Mouse (Mus musculus) liver, embryonic 12.5 days (tissue): ENCODE results near the gene Fanci. TPM values are rescaled to one million over a fixed set of nuclear protein-coding genes. Genes with fewer than 3 reads are reported as not detected.

Experiments
- ATAC-seq: fragments of 200-750 bp; cut with Nextera tagmentation; 2 replicates; pipeline ENCODE4 v1.8.0; 2017; ENCODE audit warnings: moderate number of reproducible peaks, mild to moderate bottlenecking, moderate library complexity
- H3K27ac ChIP-seq: fragments of 300-500 bp; sonication (generic); 2 replicates; pipeline ENCODE4 v1.5.1; 2016; ENCODE audit warnings: mild to moderate bottlenecking
- H3K27me3 ChIP-seq: fragments of 300-500 bp; sonication (generic); replicated peaks from 2 replicates; pipeline ENCODE4 v1.6.1; 2016; ENCODE audit warnings: mild to moderate bottlenecking, moderate library complexity
- H3K36me3 ChIP-seq: fragments of 300-500 bp; sonication (generic); 2 replicates; pipeline ENCODE4 v1.6.1; 2016; ENCODE audit warnings: mild to moderate bottlenecking, moderate library complexity
- H3K4me1 ChIP-seq: fragments of 300-500 bp; sonication (generic); 2 replicates; pipeline ENCODE4 v1.6.1; 2016
- H3K4me2 ChIP-seq: fragments of 300-500 bp; sonication (generic); 2 replicates; pipeline ENCODE4 v1.6.1; 2016; ENCODE audit warnings: mild to moderate bottlenecking, moderate library complexity
- H3K4me3 ChIP-seq: fragments of 300-500 bp; sonication (generic); 2 replicates; pipeline ENCODE4 v1.5.1; 2016; ENCODE audit warnings: mild to moderate bottlenecking, moderate library complexity
- H3K9ac ChIP-seq: fragments of 300-500 bp; sonication (generic); 2 replicates; pipeline ENCODE4 v1.6.1; 2016; ENCODE audit warnings: mild to moderate bottlenecking, moderate library complexity
- H3K9me3 ChIP-seq: fragments of 300-500 bp; sonication (generic); replicated peaks from 2 replicates; pipeline ENCODE4 v1.6.1; 2016; ENCODE audit warnings: mild to moderate bottlenecking, moderate library complexity
- WGBS: fragments of 180-500 bp; shearing (Covaris S2); methylation state at CpG from one replicate; pipeline ENCODE4 v1.1.7; 2016; ENCODE audit not compliant: insufficient replicate concordance; 5-methylcytosine and 5-hydroxymethylcytosine counted together
- polyA plus RNA-seq: library from polyadenylated mRNA; unstranded; fragments of >200 nt; fragmentation: Nextera tagmentation; extraction: Ambion mirVana; gene quantifications from 2 replicates; pipeline ENCODE4 v1.2.1, GENCODE M21; 2016

The Fanci gene
- polyA plus RNA-seq, 1 experiment from 2014 or later: 14.4 TPM

GRCm38 (mm10) chr7:79390141-79390708, 1.5 kb upstream of the Fanci start:
- no peak overlapping the region for H3K4me3 ChIP-seq
- 66% methylated on average over 5 of the region's 5 CpGs for WGBS
- ATAC-seq: no peak

GRCm38 (mm10) chr7:79391471-79391870, 258 bp upstream of the Fanci start:
- 22% methylated on average over 3 of the region's 3 CpGs for WGBS
- Histone ChIP-seq H3K4me2 (peak overlapping the region; percentile 93), H3K9me3 (no peaks in the 10 kb centered on the region), H3K27ac (peak overlapping the region; percentile 88), H3K27me3 (peaks cover 11% of the 10 kb centered on the region; the same call in 1 of the 2 replicates), H3K4me1 (peaks cover 15% of the 10 kb centered on the region), H3K9ac (peak overlapping the region; percentile 82), H3K36me3 (peaks cover 6% of the 10 kb centered on the region), H3K4me3 (peak overlapping the region; percentile 77)
- ATAC-seq: peak; percentile 2; the same call in 1 of the 2 replicates

More at GRCm38 (mm10) chr7:79390141-79390708, 1.5 kb upstream of the Fanci start:
- no peak overlapping the region for H3K9ac ChIP-seq
- peaks cover 15% of the 10 kb centered on the region for H3K4me1 ChIP-seq
- H3K27ac ChIP-seq: no peak overlapping the region
- H3K4me2 ChIP-seq: no peak overlapping the region
- peaks cover 11% of the 10 kb centered on the region; the same call in 1 of the 2 replicates for H3K27me3 ChIP-seq
- H3K9me3 ChIP-seq: no peaks in the 10 kb centered on the region
- no peaks in the 10 kb centered on the region for H3K36me3 ChIP-seq

GRCm38 (mm10) chr7:79392860-79393513, 1.3 kb downstream of the Fanci start:
- Histone ChIP-seq H3K4me3 (peak overlapping the region; percentile 77), H3K27ac (peak overlapping the region; percentile 88), H3K4me1 (peaks cover 15% of the 10 kb centered on the region), H3K36me3 (peaks cover 17% of the 10 kb centered on the region), H3K9ac (peak overlapping the region; percentile 82), H3K4me2 (peak overlapping the region; percentile 93), H3K27me3 (peaks cover 4% of the 10 kb centered on the region; the same call in 1 of the 2 replicates), H3K9me3 (no peaks in the 10 kb centered on the region)
- 42% methylated on average over 9 of the region's 9 CpGs for WGBS
- peak; percentile 74 for ATAC-seq

GRCm38 (mm10) chr7:79393924-79394323, 2.2 kb downstream of the Fanci start:
- H3K27me3 ChIP-seq: no peaks in the 10 kb centered on the region
- peak overlapping the region; percentile 93; the same call in 1 of the 2 replicates for H3K4me2 ChIP-seq
- H3K4me3 ChIP-seq: no peak overlapping the region
- 83% methylated on average over 7 of the region's 7 CpGs for WGBS
- H3K27ac ChIP-seq: no peak overlapping the region
- H3K4me1 ChIP-seq: peaks cover 19% of the 10 kb centered on the region
- H3K36me3 ChIP-seq: peaks cover 22% of the 10 kb centered on the region
- H3K9me3 ChIP-seq: no peaks in the 10 kb centered on the region
- ATAC-seq: no peak
- H3K9ac ChIP-seq: no peak overlapping the region

GRCm38 (mm10) chr7:79394666-79395065, 2.9 kb downstream of the Fanci start:
- WGBS: 74% methylated on average over 7 of the region's 7 CpGs
- no peak overlapping the region for H3K4me2 ChIP-seq

DNA sequence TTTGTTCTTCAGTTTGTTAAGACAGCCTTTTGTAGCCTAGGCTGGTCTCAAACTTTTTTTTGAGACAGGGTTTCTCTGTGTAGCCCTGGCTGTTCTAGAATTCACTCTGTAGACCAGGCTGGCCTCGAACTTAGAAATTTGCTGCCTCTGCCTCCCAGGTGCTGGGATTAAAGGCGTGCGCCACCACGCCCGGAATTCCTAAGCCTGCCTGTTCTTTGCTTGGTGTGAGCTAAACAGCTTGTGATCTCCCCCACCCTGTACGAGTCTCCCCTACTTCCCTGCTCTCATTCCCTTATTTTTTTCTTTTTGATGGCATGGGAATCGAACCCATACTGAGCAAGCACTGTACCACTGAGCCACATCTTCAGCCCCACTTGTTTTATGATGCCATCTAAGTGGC, 3.5 kb downstream of the Fanci start:
- Histone ChIP-seq H3K9me3 (no peaks in the 10 kb centered on the region), H3K4me2 (no peak overlapping the region), H3K27ac (no peak overlapping the region), H3K4me1 (peaks cover 19% of the 10 kb centered on the region), H3K9ac (no peak overlapping the region), H3K36me3 (peaks cover 29% of the 10 kb centered on the region), H3K27me3 (no peaks in the 10 kb centered on the region), H3K4me3 (no peak overlapping the region)
- WGBS: 84% methylated on average over 7 of the region's 7 CpGs
- ATAC-seq: no peak

More at GRCm38 (mm10) chr7:79394666-79395065, 2.9 kb downstream of the Fanci start:
- H3K4me3 ChIP-seq: no peak overlapping the region
- H3K27ac ChIP-seq: no peak overlapping the region
- H3K27me3 ChIP-seq: no peaks in the 10 kb centered on the region
- H3K36me3 ChIP-seq: peaks cover 28% of the 10 kb centered on the region
- H3K9me3 ChIP-seq: no peaks in the 10 kb centered on the region
- no peak overlapping the region for H3K9ac ChIP-seq
- peaks cover 19% of the 10 kb centered on the region for H3K4me1 ChIP-seq
- no peak for ATAC-seq

- Histone ChIP-seq H3K27me3 (no peaks in the 10 kb centered on the region), H3K4me2 (no peak overlapping the region), H3K36me3 (peaks cover 44% of the 10 kb centered on the region), H3K4me3 (no peak overlapping the region), H3K9me3 (no peaks in the 10 kb centered on the region), H3K27ac (no peak overlapping the region), H3K9ac (no peak overlapping the region), H3K4me1 (peaks cover 19% of the 10 kb centered on the region)
- no peak for ATAC-seq
- 80% methylated on average over 10 of the region's 10 CpGs for WGBS
Observed at GRCm38 (mm10) chr7:79397446-79397963, 5.8 kb downstream of the Fanci start.

DNA sequence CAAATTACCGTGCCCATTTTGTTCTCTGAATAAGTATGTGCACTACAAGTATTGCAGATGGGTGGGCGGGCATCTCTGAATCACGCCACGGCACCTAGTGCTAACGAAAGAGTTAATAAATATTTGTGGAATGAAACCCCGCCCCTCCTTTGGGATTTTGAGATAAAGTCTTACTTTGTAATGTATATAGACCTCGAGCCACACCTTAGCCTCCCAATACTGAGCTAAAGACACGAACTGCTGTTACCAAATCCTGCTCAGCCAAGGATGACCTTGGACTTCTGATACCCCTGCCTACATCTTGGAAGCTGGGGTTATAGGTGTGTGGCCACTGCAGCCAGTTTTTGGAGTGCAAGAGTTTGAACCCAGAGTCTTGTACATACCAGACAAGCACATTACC, 6.7 kb downstream of the Fanci start:
- ATAC-seq: no peak
- H3K9ac ChIP-seq: no peak overlapping the region
- no peak overlapping the region for H3K4me3 ChIP-seq
- H3K4me1 ChIP-seq: peaks cover 11% of the 10 kb centered on the region
- H3K27ac ChIP-seq: no peak overlapping the region
- no peaks in the 10 kb centered on the region for H3K27me3 ChIP-seq
- peaks cover 52% of the 10 kb centered on the region for H3K36me3 ChIP-seq
- no peaks in the 10 kb centered on the region for H3K9me3 ChIP-seq
- no peak overlapping the region for H3K4me2 ChIP-seq
- 67% methylated on average over 8 of the region's 8 CpGs for WGBS

GRCm38 (mm10) chr7:79398971-79399370, 7.2 kb downstream of the Fanci start:
- 77% methylated on average over 12 of the region's 12 CpGs for WGBS
- peaks cover 55% of the 10 kb centered on the region for H3K36me3 ChIP-seq

GRCm38 (mm10) chr7:79400296-79400695, 8.6 kb downstream of the Fanci start:
- H3K27me3 ChIP-seq: no peaks in the 10 kb centered on the region
- no peak for ATAC-seq
- no peaks in the 10 kb centered on the region for H3K9me3 ChIP-seq
- peaks cover 4% of the 10 kb centered on the region; the same call in 1 of the 2 replicates for H3K4me1 ChIP-seq
- no peak overlapping the region for H3K27ac ChIP-seq
- H3K4me3 ChIP-seq: no peak overlapping the region
- no peak overlapping the region for H3K9ac ChIP-seq
- 71% methylated on average over 3 of the region's 3 CpGs for WGBS
- H3K36me3 ChIP-seq: peaks cover 59% of the 10 kb centered on the region
- no peak overlapping the region for H3K4me2 ChIP-seq

More at GRCm38 (mm10) chr7:79398971-79399370, 7.2 kb downstream of the Fanci start:
- H3K9ac ChIP-seq: no peak overlapping the region
- no peaks in the 10 kb centered on the region for H3K27me3 ChIP-seq
- H3K4me3 ChIP-seq: no peak overlapping the region
- H3K4me2 ChIP-seq: no peak overlapping the region
- peaks cover 6% of the 10 kb centered on the region for H3K4me1 ChIP-seq
- ATAC-seq: no peak
- H3K9me3 ChIP-seq: no peaks in the 10 kb centered on the region
- H3K27ac ChIP-seq: no peak overlapping the region

GRCm38 (mm10) chr7:79414449-79415375, 23.0 kb downstream of the Fanci start:
- Histone ChIP-seq H3K9me3 (no peaks in the 10 kb centered on the region), H3K27me3 (no peaks in the 10 kb centered on the region), H3K36me3 (peaks cover 64% of the 10 kb centered on the region), H3K4me3 (no peak overlapping the region), H3K4me1 (no peaks in the 10 kb centered on the region), H3K9ac (no peak overlapping the region), H3K4me2 (no peak overlapping the region), H3K27ac (no peak overlapping the region)
- no peak for ATAC-seq
- whole genome bisulfite sequencing: 89% methylated on average over 18 of the region's 18 CpGs
